Mouse (Mus musculus) liver, embryonic 15.5 days (tissue): Measurements from ENCODE around the gene Gal3st2b. TPM values are rescaled to one million over a fixed set of nuclear protein-coding genes. Genes with fewer than 3 reads are reported as not detected.
"Not testable (repeated sequence)": the region's sequence is repeated elsewhere in the genome, so short reads cannot be mapped to it uniquely, and the experiment has no call there.

Source experiments
- ATAC-seq: fragments of 200-750 bp; cut with Nextera tagmentation; 2 replicates; pipeline ENCODE4 v1.8.0; 2017; ENCODE audit warnings: moderate number of reproducible peaks, mild to moderate bottlenecking, moderate library complexity; ENCODE audit not compliant: insufficient read depth
- H3K27ac ChIP-seq: fragments of 300-500 bp; sonication (generic); replicated peaks from 2 replicates; pipeline ENCODE4 v1.5.1; 2015; ENCODE audit warnings: mild to moderate bottlenecking, inconsistent platforms
- H3K27me3 ChIP-seq: fragments of 300-500 bp; sonication (generic); 2 replicates; pipeline ENCODE4 v1.6.1; 2015; ENCODE audit warnings: mild to moderate bottlenecking, inconsistent platforms
- H3K36me3 ChIP-seq: fragments of 300-500 bp; sonication (generic); replicated peaks from 2 replicates; pipeline ENCODE4 v1.6.1; 2015; ENCODE audit warnings: moderate library complexity, mild to moderate bottlenecking, inconsistent platforms
- H3K4me1 ChIP-seq: fragments of 300-500 bp; sonication (generic); replicated peaks from 2 replicates; pipeline ENCODE4 v1.6.1; 2015; ENCODE audit warnings: inconsistent platforms
- H3K4me2 ChIP-seq: fragments of 300-500 bp; sonication (generic); 2 replicates; pipeline ENCODE4 v1.6.1; 2015; ENCODE audit warnings: moderate library complexity, mild to moderate bottlenecking, inconsistent platforms
- H3K4me3 ChIP-seq: fragments of 300-500 bp; sonication (generic); replicated peaks from 2 replicates; pipeline ENCODE4 v1.5.1; 2015; ENCODE audit warnings: mild to moderate bottlenecking, inconsistent platforms
- H3K9ac ChIP-seq: fragments of 300-500 bp; sonication (generic); 2 replicates; pipeline ENCODE4 v1.6.1; 2015; ENCODE audit warnings: moderate library complexity, mild to moderate bottlenecking, inconsistent platforms
- H3K9me3 ChIP-seq: fragments of 300-500 bp; sonication (generic); replicated peaks from 2 replicates; pipeline ENCODE4 v1.6.1; 2016; ENCODE audit warnings: inconsistent platforms
- WGBS: fragments of 180-500 bp; shearing (Covaris S2); methylation state at CpG from one replicate; pipeline ENCODE4 v1.1.7; 2015; ENCODE audit warnings: mixed read lengths; ENCODE audit not compliant: insufficient replicate concordance; 5-methylcytosine and 5-hydroxymethylcytosine counted together
- polyA plus RNA-seq: library from polyadenylated mRNA; unstranded; fragments of >200 nt; fragmentation: Nextera tagmentation; extraction: Ambion mirVana; gene quantifications from 2 replicates; pipeline ENCODE4 v1.2.1, GENCODE M21; 2015

Gene Gal3st2b
- polyA plus RNA-seq, 1 experiment from 2014 or later = not detected

- not testable (repeated sequence) for H3K9ac ChIP-seq, ATAC-seq, H3K4me1 ChIP-seq, H3K27ac ChIP-seq, H3K4me2 ChIP-seq, H3K4me3 ChIP-seq, H3K27me3 ChIP-seq, H3K36me3 ChIP-seq, H3K9me3 ChIP-seq
- WGBS = no CpG with 5 or more reads among the region's 2 CpGs
These were observed 62.8 kb downstream of the Gal3st2b start for GRCm38 (mm10) chr1:93980932-93981331.

GRCm38 (mm10) chr1:93986167-93986566 lies 68.1 kb downstream of the Gal3st2b start:
- Histone ChIP-seq H3K4me2 (no peak overlapping the region), H3K36me3 (no peaks in the 10 kb centered on the region), H3K9ac (no peak overlapping the region), H3K4me3 (no peak overlapping the region), H3K4me1 (no peaks in the 10 kb centered on the region), H3K9me3 (no peaks in the 10 kb centered on the region), H3K27me3 (no peaks in the 10 kb centered on the region), H3K27ac (no peak overlapping the region)
- no peak for ATAC-seq
- 46% methylated on average over 3 of the region's 3 CpGs for WGBS

GRCm38 (mm10) chr1:93988786-93989185 lies 70.7 kb downstream of the Gal3st2b start:
- Histone ChIP-seq H3K4me3 (no peak overlapping the region), H3K27ac (no peak overlapping the region), H3K27me3 (no peaks in the 10 kb centered on the region), H3K9me3 (no peaks in the 10 kb centered on the region), H3K4me2 (no peak overlapping the region), H3K4me1 (no peaks in the 10 kb centered on the region), H3K36me3 (no peaks in the 10 kb centered on the region), H3K9ac (no peak overlapping the region)
- 42% methylated on average over 3 of the region's 3 CpGs for WGBS
- no peak for ATAC-seq

- not testable (repeated sequence) for H3K9me3 ChIP-seq, H3K4me1 ChIP-seq, H3K4me3 ChIP-seq, H3K9ac ChIP-seq, ATAC-seq, H3K36me3 ChIP-seq, H3K27me3 ChIP-seq, H3K4me2 ChIP-seq, H3K27ac ChIP-seq
- 79% methylated on average over 8 of the region's 8 CpGs for WGBS
These were observed 72.1 kb downstream of the Gal3st2b start, which contains the start of gene Gal3st2c for GRCm38 (mm10) chr1:93990209-93990608. TSS of gene Gal3st2c (plus strand) at chr1:93990509.

GRCm38 (mm10) chr1:93991068-93991467 lies 73.0 kb downstream of the Gal3st2b start:
- WGBS = 13% methylated on average over 2 of the region's 2 CpGs
- not testable (repeated sequence) for H3K4me2 ChIP-seq, H3K27me3 ChIP-seq, ATAC-seq, H3K4me3 ChIP-seq, H3K9me3 ChIP-seq, H3K27ac ChIP-seq, H3K4me1 ChIP-seq, H3K9ac ChIP-seq, H3K36me3 ChIP-seq

GRCm38 (mm10) chr1:93991491-93991890 lies 73.4 kb downstream of the Gal3st2b start:
- not testable (repeated sequence) for H3K9me3 ChIP-seq, ATAC-seq, H3K27me3 ChIP-seq, H3K4me3 ChIP-seq, H3K4me2 ChIP-seq, H3K27ac ChIP-seq, H3K9ac ChIP-seq, H3K36me3 ChIP-seq, H3K4me1 ChIP-seq
- WGBS = 45% methylated on average over 3 of the region's 3 CpGs

Other genes starting within 250 kb of the Gal3st2b start
- gene Bok, start 232.7 kb upstream of the Gal3st2b start, polyA plus RNA-seq = 3.7 and 4.9 TPM in 2 replicates
- 57.2 and 59.9 TPM in 2 replicates for gene Atg4b, start 166.8 kb upstream of the Gal3st2b start, polyA plus RNA-seq
- gene Thap4, start 163.4 kb upstream of the Gal3st2b start, polyA plus RNA-seq = 10.9 and 12.3 TPM in 2 replicates
- gene Dtymk, start 116.4 kb upstream of the Gal3st2b start, polyA plus RNA-seq = 110 and 114 TPM in 2 replicates
- 9.4 TPM in 2 replicates for gene Ing5, start 114.3 kb upstream of the Gal3st2b start, polyA plus RNA-seq
- 5.7 and 5.9 TPM in 2 replicates for gene D2hgdh, start 93.4 kb upstream of the Gal3st2b start, polyA plus RNA-seq
- not detected in 2 replicates for gene Gal3st2, start 57.0 kb upstream of the Gal3st2b start, polyA plus RNA-seq
- not detected in 2 replicates for gene Gal3st2c, start 72.2 kb downstream of the Gal3st2b start, polyA plus RNA-seq
- not detected in 2 replicates for gene Neu4, start 102.1 kb downstream of the Gal3st2b start, polyA plus RNA-seq
- 0.07 TPM in 1 of 2 replicates, not detected in the other for gene Pdcd1, start 134.2 kb downstream of the Gal3st2b start, polyA plus RNA-seq